7 mouse cellular contexts compared by ENCODE assay signal in genomic region chr4:125029891-125030614, GRCm38 (mm10). TPM values are rescaled to one million over a fixed set of nuclear protein-coding genes. Genes with fewer than 3 reads are reported as not detected.
DNase-seq lines count a peak whose midpoint lies in the region; ATAC-seq and TF ChIP-seq lines count a peak whose summit lies in the region.

No protein-coding gene starts in this region.

- H3K4me1 ChIP-seq in intestine, postnatal 0 days (replicated peaks; ENCODE audit: control insufficient read depth, insufficient read depth, low read length): no peaks in the 10 kb centered on the region
- H3K4me1 ChIP-seq in midbrain, embryonic 12.5 days: peaks cover 13% of the 10 kb centered on the region
- no peaks in the 10 kb centered on the region for H3K4me1 ChIP-seq in small intestine, adult 2 months (ENCODE audit: control insufficient read depth, insufficient read depth, insufficient read length, low read length)

- TF ChIP-seq CTCF in intestine, postnatal 0 days (IDR thresholded peaks at IDR 0.05; ENCODE audit: low read depth): no peak
- no peak for TF ChIP-seq CTCF in small intestine, adult 2 months (IDR thresholded peaks at IDR 0.05; ENCODE audit: extremely low read depth, insufficient read length, insufficient replicate concordance, low read depth, low read length)

- peak; percentile 99 for ATAC-seq in intestine, postnatal 0 days
- ATAC-seq in midbrain, embryonic 12.5 days (ENCODE audit: low FRiP score, low read depth): peak; percentile 98

- peak; percentile 56 for TF ChIP-seq POLR2A in small intestine, adult 2 months (IDR thresholded peaks at IDR 0.05; ENCODE audit: low read depth, low read length)

- peak; percentile 91 for DNase-seq in adrenal gland, adult 8-10 months
- peak; percentile 92 for DNase-seq in embryo, embryonic 9.5 days (ENCODE audit: extremely low spot score)
- DNase-seq in gonadal fat pad, adult 2 months (ENCODE audit: low read depth): peak; percentile 26
- peak; percentile 92 for DNase-seq in left cerebral cortex, postnatal 4 days

- peak overlapping the region; percentile 82 for H3K4me3 ChIP-seq in intestine, postnatal 0 days (ENCODE audit: low read depth, low read length)
- peak overlapping the region; percentile 97 for H3K4me3 ChIP-seq in midbrain, embryonic 12.5 days
- H3K4me3 ChIP-seq in small intestine, adult 2 months (ENCODE audit: low read depth, low read length): peak overlapping the region; percentile 71

- H3K9me3 ChIP-seq in intestine, postnatal 0 days (ENCODE audit: control insufficient read depth): no peaks in the 10 kb centered on the region
- no peaks in the 10 kb centered on the region for H3K9me3 ChIP-seq in midbrain, embryonic 12.5 days

- intact Hi-C loops in left cerebral cortex, postnatal 4 days (cut with DNase I): no loop called here

- WGBS in intestine, postnatal 0 days: under 1% methylated on average over 50 of the region's 50 CpGs
- WGBS in midbrain, embryonic 12.5 days: 1% methylated on average over 50 of the region's 50 CpGs
- WGBS in small intestine, adult 2 months: under 1% methylated on average over 50 of the region's 50 CpGs

- H3K4me2 ChIP-seq in intestine, postnatal 0 days (replicated peaks; ENCODE audit: low read depth): peak overlapping the region; percentile 91
- peak overlapping the region; percentile 99 for H3K4me2 ChIP-seq in midbrain, embryonic 12.5 days (replicated peaks)

- H3K36me3 ChIP-seq in intestine, postnatal 0 days (ENCODE audit: control insufficient read depth, insufficient read depth): peaks cover 2% of the 10 kb centered on the region; the same call in 1 of the 2 replicates
- H3K36me3 ChIP-seq in midbrain, embryonic 12.5 days: peaks cover 9% of the 10 kb centered on the region
- no peaks in the 10 kb centered on the region; the same call in 1 of the 2 replicates for H3K36me3 ChIP-seq in small intestine, adult 2 months (ENCODE audit: control insufficient read depth, insufficient read depth, low read length)

- peak overlapping the region; percentile 52; the same call in 1 of the 2 replicates for H3K27ac ChIP-seq in intestine, postnatal 0 days (ENCODE audit: low read depth, low read length)
- H3K27ac ChIP-seq in midbrain, embryonic 12.5 days (replicated peaks): peak overlapping the region; percentile 6; the same call in 1 of the 2 replicates
- peak overlapping the region; percentile 18; the same call in 1 of the 2 replicates for H3K27ac ChIP-seq in small intestine, adult 2 months (ENCODE audit: insufficient read depth, low read depth, low read length)

- peak overlapping the region; percentile 92 for H3K9ac ChIP-seq in intestine, postnatal 0 days (ENCODE audit: low read depth, low read length)
- peak overlapping the region; percentile 92 for H3K9ac ChIP-seq in midbrain, embryonic 12.5 days (replicated peaks)

- H3K27me3 ChIP-seq in intestine, postnatal 0 days (replicated peaks; ENCODE audit: control insufficient read depth, insufficient read depth, low read length): 0 out of 2 replicates have a peak, but pooled peaks cover 6% of the 10 kb centered on the region
- H3K27me3 ChIP-seq in midbrain, embryonic 12.5 days: peaks cover 5% of the 10 kb centered on the region; the same call in 1 of the 2 replicates
- no peaks in the 10 kb centered on the region for H3K27me3 ChIP-seq in small intestine, adult 2 months (ENCODE audit: control insufficient read depth, insufficient read depth, low read length)

RNA-seq across cellular contexts. Expression of gene Gnl2, which starts 13.7 kb away (rescaled TPM):
- 10 to 100 TPM; 40.2 to 71.5 (median 55.5) TPM for total RNA-seq in adrenal gland, adult 8-10 months (2022)
- 23.1 and 24.1 TPM in 2 replicates for polyA plus RNA-seq in gonadal fat pad, adult 2 months (2012; rRNA removed)
- polyA plus RNA-seq in intestine, postnatal 0 days (2015; fragmentation: Nextera tagmentation; extraction: Ambion mirVana): 28.6 and 30.9 TPM in 2 replicates
- 10 to 100 TPM; 80.4 to 83.5 TPM for total RNA-seq in left cerebral cortex, postnatal 4 days (2021)
- polyA plus RNA-seq in midbrain, embryonic 12.5 days (2016; fragmentation: Nextera tagmentation; extraction: Ambion mirVana): 99.1 and 104 TPM in 2 replicates
- 1.5 and 3.5 TPM in 2 replicates for polyA plus RNA-seq in small intestine, adult 2 months (2012; rRNA removed)

RNA-seq across cellular contexts. Expression of gene Dnali1, which starts 35.5 kb away (rescaled TPM):
- total RNA-seq in adrenal gland, adult 8-10 months (2022): under 1 TPM in 2 of 4 experiments, not detected in 2; 0.13 to 0.14 TPM
- 2.0 and 4.0 TPM in 2 replicates for polyA plus RNA-seq in gonadal fat pad, adult 2 months (2012; rRNA removed)
- not detected in 2 replicates for polyA plus RNA-seq in intestine, postnatal 0 days (2015; fragmentation: Nextera tagmentation; extraction: Ambion mirVana)
- under 1 TPM; 0.80 to 0.91 TPM for total RNA-seq in left cerebral cortex, postnatal 4 days (2021)
- 0.17 and 0.42 TPM in 2 replicates for polyA plus RNA-seq in midbrain, embryonic 12.5 days (2016; fragmentation: Nextera tagmentation; extraction: Ambion mirVana)
- not detected in 2 replicates for polyA plus RNA-seq in small intestine, adult 2 months (2012; rRNA removed)

RNA-seq across cellular contexts. Expression of gene Snip1, which starts 36.4 kb away (rescaled TPM):
- 10 to 100 TPM; 17.2 to 20.1 (median 19.5) TPM for total RNA-seq in adrenal gland, adult 8-10 months (2022)
- polyA plus RNA-seq in gonadal fat pad, adult 2 months (2012; rRNA removed): 9.1 and 11.2 TPM in 2 replicates
- polyA plus RNA-seq in intestine, postnatal 0 days (2015; fragmentation: Nextera tagmentation; extraction: Ambion mirVana): 13.6 and 15.5 TPM in 2 replicates
- 10 to 100 TPM; 16.6 to 17.4 TPM for total RNA-seq in left cerebral cortex, postnatal 4 days (2021)
- 35.1 and 36.0 TPM in 2 replicates for polyA plus RNA-seq in midbrain, embryonic 12.5 days (2016; fragmentation: Nextera tagmentation; extraction: Ambion mirVana)
- polyA plus RNA-seq in small intestine, adult 2 months (2012; rRNA removed): 4.2 and 6.2 TPM in 2 replicates

RNA-seq across cellular contexts. Expression of gene Rspo1, which starts 43.8 kb away (rescaled TPM):
- total RNA-seq in adrenal gland, adult 8-10 months (2022): 1 to 10 TPM; 4.4 to 6.3 (median 6.0) TPM
- 18.3 and 27.2 TPM in 2 replicates for polyA plus RNA-seq in gonadal fat pad, adult 2 months (2012; rRNA removed)
- 5.5 and 5.7 TPM in 2 replicates for polyA plus RNA-seq in intestine, postnatal 0 days (2015; fragmentation: Nextera tagmentation; extraction: Ambion mirVana)
- 1 to 10 TPM; 1.1 to 1.4 TPM for total RNA-seq in left cerebral cortex, postnatal 4 days (2021)
- 6.9 and 16.6 TPM in 2 replicates for polyA plus RNA-seq in midbrain, embryonic 12.5 days (2016; fragmentation: Nextera tagmentation; extraction: Ambion mirVana)
- 0.60 and 1.6 TPM in 2 replicates for polyA plus RNA-seq in small intestine, adult 2 months (2012; rRNA removed)

RNA-seq across cellular contexts. Expression of gene Meaf6, which starts 54.9 kb away (rescaled TPM):
- 10 to 100 TPM; 24.8 to 35.4 (median 32.6) TPM for total RNA-seq in adrenal gland, adult 8-10 months (2022)
- polyA plus RNA-seq in gonadal fat pad, adult 2 months (2012; rRNA removed): 15.0 and 15.5 TPM in 2 replicates
- 23.0 and 24.8 TPM in 2 replicates for polyA plus RNA-seq in intestine, postnatal 0 days (2015; fragmentation: Nextera tagmentation; extraction: Ambion mirVana)
- 100 to 1,000 TPM; 150 to 165 TPM for total RNA-seq in left cerebral cortex, postnatal 4 days (2021)
- 123 and 131 TPM in 2 replicates for polyA plus RNA-seq in midbrain, embryonic 12.5 days (2016; fragmentation: Nextera tagmentation; extraction: Ambion mirVana)
- polyA plus RNA-seq in small intestine, adult 2 months (2012; rRNA removed): 3.5 and 9.1 TPM in 2 replicates

Comparison
In these comparisons a context has a peak if more than half of its experiments do, and no peak if none do; other contexts are left out.
1. Peak in every context shown above with its lines: DNase-seq, ATAC-seq, H3K4me3 ChIP-seq and H3K27ac ChIP-seq.
2. DNase-seq: peak in every context shown above with its lines; median percentile 92 in embryo, embryonic 9.5 days; 92 in left cerebral cortex, postnatal 4 days; 91 in adrenal gland, adult 8-10 months; 26 in gonadal fat pad, adult 2 months.